Mouse (Mus musculus): ENCODE data around the gene Hist2h3c1.
"Not testable (repeated sequence)": the region's sequence is repeated elsewhere in the genome, so short reads cannot be mapped to it uniquely, and the experiment has no call there.

Gene Hist2h3c1

DNA sequence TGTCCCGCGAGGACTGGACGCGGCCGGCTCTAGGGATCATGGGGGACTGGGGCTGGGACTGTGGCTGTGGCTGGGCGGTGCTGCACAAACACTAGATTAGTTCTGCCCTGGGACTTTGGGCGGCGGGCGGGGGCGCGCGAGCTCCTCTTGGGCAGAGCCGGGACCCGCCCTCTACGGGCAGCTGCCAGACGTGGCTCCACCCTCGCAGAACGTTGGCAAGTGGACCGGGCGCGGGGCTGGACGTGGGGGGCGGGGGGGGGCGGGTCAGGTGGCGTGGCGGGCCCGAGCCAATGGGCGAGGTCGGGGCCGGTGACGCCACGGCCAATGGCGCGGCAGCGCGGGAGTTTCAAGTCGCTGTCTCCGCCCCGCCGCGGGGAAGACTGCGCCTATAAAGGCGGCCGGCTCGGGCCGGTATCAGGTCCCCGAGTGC is at the start of gene Hist2h3c1:
Hist2h3c1 (plus strand) TSS at position 259 of the 430 bp plus-strand sequence.
- not testable (repeated sequence) for DNase-seq

DNA sequence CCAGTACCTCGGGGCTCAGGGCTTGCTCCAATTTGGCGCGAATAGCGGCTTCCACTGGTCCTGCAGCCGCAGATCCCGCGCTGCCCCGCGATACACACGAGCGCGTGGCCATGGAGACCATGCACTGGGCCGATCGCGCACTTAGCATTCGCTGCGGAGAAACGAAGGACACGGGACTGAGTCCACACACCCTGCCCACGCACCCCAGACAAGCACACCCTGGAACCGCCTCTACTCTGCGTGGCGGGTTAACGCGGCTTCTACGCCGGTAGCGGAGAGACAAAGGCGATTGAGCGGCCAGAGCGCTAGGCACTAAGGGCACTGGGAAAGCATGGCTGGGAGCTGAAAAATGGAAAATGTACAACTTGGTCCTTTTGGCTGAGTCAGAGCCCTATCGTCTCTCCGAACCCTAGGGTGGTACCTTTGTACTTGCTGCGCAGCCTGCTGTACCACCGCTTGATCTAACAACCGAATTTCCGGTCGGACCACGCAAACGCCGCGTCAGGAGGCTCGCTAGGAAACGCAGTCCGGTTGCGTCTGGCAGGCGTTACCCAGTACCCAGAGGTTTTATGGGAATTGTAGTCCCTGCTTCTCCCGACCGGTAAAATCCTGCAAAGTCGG is 49.2 kb upstream of the Hist2h3c1 start:
- DNase-seq, result peak; percentile 91 to 96

DNA sequence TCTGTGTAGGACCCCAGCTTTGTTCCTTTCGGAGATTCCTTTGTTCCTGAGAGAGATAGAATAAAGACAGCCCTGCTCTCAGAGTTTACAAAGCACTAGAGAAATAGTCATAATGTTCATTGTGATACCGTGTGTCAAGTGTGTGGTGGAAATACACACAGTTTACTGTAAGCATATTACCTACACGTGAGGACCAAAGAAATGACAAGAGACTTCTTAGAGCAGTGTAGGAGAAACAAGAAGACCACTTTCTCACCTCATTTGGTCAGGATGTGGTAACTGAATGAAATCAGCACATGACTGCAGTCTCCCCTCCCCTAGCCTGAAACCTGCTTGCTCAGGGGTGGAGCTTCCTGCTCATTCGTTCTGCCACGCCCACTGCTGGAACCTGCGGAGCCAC is 48.3 kb upstream of the Hist2h3c1 start:
- peak in 1 of 2 experiments; percentile 42 for DNase-seq

DNA sequence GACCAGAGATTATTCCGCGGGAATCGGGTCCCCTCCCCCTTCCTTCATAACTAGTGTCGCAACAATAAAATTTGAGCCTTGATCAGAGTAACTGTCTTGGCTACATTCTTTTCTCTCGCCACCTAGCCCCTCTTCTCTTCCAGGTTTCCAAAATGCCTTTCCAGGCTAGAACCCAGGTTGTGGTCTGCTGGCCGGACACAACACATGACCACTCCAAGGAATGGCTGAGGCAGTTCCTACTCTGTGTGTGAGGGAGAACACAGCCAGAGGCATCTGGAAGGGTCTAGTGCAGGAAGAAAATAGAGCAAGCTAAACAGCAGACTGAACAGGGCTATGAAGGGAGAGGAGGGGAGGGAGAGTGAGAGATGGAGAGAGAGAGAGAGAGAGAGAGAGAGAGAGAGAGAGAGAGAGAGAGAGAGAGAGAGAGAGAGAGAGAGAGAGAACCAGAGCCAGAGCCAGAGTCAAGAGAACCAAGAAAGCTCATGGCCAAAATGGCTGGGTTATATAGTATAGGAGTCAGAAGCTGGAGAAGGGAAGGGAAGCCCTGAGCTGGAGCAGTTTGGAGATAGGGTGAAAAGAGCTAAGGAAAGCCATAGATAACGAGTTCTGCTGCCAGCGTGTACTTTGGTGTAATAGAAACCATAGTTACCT is 47.8 kb upstream of the Hist2h3c1 start:
- DNase-seq, result not testable (repeated sequence)

DNA sequence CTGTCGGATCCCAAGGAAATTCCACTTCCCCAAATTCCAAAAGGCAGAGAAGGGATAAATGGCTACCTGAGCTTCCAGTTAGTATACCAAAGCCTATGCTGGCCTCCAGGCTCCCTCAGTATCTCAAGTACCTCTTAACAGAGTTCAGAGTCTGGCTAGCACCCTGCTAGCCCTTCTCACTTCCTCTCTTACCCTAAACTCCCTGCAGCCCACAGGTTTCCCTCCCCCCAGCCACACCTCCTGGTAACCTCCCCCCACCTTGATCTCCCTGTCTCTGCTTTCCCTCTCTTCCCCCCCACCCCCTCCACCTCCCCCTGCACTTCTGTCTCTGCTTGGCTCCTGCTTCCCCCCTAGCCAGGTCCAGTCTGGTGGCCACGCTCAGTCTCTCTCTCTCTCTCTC is 46.8 kb upstream of the Hist2h3c1 start:
- no peak for DNase-seq

DNA sequence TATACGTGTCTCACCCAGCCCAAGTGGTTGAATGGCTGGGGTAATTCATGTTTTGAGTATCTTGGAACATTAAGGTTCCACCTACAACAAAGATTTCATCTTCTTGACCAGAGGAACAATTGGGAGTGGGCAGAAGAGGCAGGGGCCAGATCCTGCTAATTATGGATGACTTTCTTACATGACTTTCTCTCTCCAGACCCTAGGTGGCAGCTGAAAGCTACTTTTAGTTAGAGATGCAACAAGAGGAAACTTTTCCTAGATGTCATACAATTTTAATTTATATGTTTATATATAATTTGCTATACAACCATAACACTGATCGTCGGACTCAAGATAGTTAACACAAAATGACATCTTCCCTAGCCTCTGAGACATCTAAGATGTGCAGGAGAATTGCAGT is 38.7 kb upstream of the Hist2h3c1 start:
- DNase-seq, result no peak

DNA sequence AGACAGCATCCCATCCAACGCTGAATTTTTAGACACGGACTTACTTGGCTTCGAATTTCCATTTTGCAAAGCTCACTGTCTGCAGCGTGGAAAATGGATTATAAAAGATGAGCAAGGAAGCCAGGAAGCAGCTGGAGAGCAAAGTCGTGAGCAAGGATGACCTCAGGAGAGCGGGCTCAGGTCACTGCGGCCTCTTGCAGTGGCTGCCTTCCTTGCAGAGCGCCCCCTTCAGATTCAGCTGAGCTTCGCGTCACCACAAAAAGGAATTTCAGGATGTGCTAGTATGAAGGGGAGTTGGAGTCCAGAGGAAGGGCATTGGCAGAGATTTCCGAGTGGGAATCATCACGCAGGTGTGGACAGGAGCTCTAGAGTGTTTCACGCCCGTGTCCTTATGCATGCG is 37.2 kb upstream of the Hist2h3c1 start:
- peak in 1 of 2 experiments; percentile 36 for DNase-seq

DNA sequence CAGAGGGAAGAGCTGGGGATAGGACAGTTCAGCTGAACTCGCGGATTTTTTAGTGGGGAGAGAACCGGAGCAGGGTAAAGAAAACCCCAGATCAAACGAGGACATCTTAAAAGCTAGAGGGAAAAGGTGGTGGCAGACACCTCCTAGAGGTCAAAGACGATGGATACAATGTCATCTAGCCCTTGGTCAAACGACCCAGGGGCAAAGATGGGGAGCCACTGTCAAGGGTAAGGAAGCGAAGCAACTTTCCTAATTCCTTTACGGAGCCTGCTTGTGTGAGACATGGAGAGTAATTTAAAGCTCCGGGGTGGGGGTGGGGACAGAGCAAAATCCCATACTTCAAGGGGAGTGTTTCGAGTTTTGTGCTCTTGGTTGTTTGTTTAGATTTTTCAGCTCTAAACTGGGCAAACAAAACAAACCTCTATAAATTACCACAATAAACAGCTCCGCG is 27.3 kb upstream of the Hist2h3c1 start:
- DNase-seq, result peak in 1 of 2 experiments; percentile 21

DNA sequence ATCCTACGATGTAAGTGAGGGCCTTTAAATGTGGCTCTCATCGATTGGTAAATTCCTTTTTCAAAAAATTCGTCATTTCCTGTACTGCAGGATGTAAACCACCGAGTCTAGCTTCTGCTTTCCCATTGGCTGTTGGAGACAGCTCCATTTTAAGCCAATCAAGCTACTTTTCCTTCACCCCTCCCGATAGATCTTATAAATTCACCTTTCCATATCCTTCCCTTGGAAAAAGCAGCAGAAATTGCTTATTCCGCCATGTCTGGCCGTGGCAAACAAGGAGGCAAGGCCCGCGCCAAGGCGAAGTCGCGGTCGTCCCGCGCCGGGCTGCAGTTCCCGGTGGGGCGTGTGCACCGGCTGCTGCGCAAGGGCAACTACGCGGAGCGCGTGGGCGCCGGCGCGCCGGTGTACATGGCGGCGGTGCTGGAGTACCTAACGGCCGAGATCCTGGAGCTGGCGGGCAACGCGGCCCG is 26.8 kb upstream of the Hist2h3c1 start, which contains the start of the genes Bola1 and Hist2h2ab:
Bola1 (minus strand) TSS at position 49 of the 470 bp plus-strand sequence.
Hist2h2ab (plus strand) TSS at position 205 of the 470 bp plus-strand sequence.
- DNase-seq, result peak; percentile 63 to 83

DNA sequence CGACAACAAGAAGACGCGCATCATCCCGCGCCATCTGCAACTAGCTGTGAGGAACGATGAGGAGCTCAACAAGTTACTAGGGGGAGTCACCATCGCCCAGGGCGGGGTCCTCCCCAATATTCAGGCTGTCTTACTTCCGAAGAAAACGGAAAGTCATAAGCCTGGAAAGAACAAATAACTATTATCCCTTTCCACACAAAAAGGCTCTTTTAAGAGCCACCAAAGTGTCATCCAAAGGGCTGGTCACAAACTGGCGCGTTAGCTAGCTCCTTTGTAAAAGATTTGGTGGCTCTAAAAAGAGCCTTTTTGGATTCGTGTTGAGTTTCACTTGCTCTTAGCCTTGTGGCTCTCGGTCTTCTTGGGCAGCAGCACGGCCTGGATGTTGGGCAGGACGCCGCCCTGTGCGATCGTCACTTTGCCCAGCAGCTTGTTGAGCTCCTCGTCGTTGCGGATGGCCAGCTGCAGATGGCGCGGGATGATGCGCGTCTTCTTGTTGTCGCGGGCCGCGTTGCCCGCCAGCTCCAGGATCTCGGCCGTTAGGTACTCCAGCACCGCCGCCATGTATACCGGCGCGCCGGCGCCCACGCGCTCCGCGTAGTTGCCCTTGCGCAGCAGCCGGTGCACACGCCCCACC is 26.2 kb upstream of the Hist2h3c1 start:
- DNase-seq, result peak in 1 of 2 experiments; percentile 15

DNA sequence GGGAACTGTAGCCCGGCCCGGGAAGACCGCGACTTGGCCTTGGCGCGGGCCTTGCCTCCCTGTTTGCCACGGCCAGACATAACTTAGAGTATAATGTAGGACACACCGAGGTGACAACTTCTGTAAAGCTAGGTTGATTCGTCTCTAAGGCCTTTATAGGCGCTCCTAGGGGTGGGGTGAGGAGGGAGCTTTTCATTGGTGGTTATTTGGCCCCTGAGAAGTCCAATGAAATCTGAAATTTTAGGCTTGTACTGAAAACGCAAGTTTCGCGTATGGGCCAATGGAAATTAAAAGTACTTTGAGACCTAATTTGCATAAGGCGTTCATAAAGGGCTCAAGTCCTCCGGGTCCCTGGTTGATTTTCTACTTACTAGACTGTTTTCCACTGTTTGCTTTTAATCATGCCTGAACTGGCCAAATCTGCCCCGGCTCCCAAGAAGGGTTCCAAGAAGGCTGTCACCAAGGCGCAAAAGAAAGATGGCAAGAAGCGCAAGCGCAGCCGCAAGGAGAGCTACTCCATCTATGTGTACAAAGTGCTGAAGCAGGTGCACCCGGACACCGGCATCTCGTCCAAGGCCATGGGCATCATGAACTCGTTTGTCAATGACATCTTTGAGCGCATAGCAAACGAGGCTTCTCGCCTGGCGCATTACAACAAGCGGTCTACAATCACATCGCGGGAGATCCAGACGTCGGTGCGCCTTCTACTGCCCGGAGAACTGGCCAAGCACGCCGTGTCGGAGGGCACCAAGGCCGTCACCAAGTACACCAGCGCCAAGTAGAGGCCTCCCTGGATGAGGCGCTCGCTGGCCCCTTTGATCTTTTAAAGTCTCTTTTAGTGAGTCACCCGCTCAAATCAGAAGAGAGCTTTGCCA is 25.5 kb upstream of the Hist2h3c1 start, which contains the start of the genes Hist2h2ac and Hist2h2be:
Hist2h2ac (minus strand) TSS at position 116 of the 875 bp plus-strand sequence.
Hist2h2be (plus strand) TSS at position 355 of the 875 bp plus-strand sequence.
- DNase-seq, result peak; percentile 85 to 91

DNA sequence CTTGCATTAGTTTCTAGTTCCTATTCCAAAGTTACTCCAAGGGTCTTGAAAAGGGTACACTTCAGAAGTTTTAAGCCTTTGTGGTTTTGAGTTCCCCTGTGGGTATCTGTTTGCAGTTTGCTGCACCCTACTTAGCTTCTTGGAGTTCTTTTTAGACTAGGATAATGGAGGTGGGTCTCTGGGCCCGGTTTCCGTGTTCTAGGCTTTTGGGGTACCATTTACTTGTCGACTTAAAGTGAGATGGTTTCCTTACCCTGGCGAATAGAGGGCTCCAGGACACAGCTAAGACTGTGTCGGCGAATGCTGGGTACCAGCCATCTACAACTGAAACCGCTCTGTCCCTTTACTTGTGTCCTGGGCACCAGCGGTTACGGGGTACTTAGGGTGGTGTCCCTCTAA is 24.8 kb upstream of the Hist2h3c1 start:
- no peak for DNase-seq

DNA sequence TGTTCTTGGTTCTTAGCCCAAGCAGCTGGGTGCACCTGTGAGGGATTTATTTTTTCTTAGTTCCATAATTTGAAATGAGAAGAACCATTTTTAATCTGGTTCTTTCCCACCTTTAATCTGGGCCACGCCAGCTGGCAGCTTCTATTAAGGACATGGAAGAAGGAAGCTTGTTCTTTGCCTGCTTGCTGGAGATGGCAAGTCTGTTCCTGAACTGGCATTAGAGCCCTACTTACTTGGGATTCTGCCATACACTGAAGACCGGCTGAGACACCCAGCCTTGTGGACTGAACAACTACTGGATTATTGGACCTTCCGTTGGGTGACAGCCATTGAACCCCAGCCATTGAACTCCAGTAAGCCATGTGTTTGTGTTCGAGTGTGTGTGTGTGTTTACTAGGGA is 23.7 kb upstream of the Hist2h3c1 start:
- no peak for DNase-seq

DNA sequence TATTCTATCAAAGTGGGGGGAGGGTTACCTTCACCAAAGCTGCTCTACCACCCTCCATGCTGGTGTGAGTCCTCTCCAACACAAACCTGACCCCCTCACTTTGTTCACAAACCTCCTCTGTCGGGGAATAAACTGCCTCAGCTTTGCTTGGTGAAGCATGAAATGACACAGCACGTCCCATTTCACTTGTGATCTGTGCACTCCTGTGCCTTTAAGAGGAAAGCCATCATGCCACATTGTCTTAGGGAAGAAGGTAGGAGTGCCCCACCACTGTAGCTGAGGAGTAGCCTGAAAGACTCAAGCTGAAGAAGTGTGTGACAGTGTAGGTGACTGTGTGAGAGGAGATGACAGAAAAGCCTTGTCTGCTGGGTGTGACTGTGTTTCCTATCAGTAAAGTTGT is 21.1 kb upstream of the Hist2h3c1 start:
- DNase-seq, result no peak

DNA sequence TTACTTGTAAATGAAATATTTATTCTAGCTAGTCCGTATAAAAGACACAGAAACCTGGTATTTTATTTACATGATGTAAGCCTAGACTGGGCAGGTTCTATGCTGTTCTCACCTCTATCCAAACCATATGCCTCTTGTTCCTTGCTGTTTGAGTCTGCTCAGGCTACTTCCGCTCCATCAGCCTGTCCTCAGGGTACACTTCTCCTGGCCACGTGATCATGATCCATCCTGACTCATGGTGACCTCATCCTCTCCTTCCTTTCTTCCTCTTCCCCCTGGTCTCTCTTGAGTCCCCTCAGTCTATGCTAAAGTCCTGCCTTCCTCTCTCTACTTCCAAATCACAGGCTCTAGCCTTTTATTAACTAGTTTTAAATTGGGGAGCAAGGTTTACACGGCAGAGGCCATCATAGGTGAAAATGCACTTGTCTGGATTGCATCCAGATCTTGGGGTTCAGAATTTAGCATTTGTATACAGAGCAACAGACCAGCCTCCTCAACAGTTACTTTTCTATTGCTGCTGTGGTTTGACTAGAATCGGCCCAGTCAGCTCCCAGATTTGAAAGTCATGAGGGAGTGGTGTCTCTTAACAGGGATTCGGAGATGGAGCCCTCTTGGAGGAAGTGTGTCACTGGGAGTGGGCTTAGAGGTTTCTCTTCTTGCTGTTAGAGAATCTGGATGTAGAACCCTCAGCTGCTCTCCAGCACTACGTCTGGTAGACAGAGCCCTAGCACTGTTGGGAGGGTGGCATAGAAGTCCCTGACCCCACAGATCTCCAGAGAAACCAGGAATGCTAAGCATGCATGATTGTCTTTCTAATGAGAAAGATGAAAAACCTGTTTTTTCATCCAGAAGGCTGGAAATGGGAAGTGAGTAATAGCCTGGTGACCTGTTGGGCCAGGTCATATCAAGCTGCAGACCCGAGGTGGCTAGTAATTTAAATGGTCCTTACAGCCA is 19.5 kb upstream of the Hist2h3c1 start:
- DNase-seq, result no peak

DNA sequence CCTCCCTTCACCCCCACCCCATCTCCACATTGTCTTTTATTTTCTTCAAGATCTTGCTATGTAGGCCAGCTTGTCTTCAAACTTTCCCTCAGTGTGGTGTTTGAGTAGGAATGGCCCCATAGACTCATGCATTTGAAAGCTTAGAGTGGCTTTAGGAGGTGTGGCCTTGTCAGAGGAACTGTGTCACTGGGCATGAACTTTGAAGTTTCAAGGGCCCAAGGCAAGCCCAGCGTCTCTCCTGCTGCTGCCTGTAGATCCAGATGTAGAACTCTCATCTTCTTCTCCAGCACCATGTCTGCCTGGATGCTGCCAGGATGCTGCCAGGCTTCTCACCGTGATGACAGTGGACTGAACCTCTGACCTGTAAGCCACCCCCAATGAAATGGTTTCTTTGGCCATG is 17.7 kb upstream of the Hist2h3c1 start:
- no peak for DNase-seq

DNA sequence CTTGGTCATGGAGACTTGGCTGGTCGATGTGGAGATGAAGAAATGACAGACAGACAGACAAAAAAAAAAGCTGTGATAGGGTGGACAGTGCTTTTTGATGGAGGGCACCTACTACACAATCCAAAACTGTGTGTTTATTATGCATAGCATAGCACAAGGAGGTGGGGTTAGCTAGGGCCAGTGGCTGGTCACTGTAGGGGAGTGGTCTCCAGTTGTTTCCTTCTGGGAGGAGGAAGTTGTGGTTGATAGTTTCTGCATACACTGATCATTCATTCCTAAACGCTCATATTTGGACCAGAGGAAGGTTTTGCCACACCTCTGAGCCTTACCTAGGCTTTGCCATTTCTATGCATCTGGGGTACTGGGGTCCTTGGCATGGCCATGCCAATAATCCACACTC is 16.1 kb upstream of the Hist2h3c1 start:
- no peak for DNase-seq

DNA sequence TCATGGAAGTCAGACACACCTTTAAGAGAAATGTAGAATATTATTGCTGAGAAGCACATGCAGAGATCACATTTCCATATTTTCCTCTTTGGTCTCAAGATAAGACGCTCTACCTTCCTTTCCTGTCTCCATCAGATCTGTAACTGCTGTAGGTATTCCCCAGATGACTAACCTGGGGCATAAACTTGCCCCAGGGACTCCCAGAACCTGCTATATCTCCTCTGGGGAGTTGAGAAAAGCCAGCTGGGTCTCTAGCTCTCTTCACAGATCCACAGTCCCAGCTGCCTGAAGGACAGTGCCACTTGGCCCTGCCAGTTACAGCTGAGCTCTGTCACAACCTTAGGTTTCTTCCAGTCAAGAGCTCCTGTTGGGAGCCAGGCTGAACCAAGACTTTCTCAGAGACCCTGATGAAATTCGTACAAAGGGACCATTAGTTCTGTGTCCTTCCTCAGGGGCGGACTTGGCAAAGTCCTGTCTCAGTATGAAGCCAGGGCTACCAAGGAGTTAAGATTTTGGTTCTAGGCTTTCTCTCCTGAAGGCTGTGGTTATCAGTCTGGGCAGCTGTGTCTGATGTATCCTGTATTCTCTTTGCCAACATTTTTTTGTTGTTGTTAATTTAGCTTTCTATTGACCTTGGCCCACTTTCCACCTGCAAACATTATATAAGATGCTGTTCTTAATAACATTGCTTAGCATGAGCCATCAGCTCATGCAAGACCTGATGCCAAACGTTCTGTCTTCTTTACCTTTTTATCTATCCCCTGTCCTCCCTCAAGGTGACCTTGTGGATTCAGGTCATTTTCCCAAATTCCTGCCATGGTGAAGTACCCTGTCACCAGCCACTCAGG is 15.4 kb upstream of the Hist2h3c1 start:
- DNase-seq, result no peak

DNA sequence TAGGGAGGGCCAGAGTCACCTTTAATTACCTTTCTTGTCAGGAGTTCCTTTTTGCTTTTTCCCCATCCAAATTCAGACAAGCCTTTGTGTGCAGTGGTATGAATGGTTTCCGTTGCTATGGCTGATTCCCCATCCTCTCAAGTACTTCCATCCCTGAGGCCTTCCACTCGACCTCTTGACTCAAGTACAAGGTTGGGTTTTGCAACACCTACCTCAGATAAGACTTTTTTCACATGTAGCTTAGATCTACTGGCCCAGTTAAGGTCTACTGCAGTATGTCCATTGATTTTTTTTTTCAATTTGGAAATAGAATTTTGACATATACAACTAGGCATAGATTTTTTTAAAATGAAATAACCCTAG is 14.7 kb upstream of the Hist2h3c1 start:
- no peak for DNase-seq

DNA sequence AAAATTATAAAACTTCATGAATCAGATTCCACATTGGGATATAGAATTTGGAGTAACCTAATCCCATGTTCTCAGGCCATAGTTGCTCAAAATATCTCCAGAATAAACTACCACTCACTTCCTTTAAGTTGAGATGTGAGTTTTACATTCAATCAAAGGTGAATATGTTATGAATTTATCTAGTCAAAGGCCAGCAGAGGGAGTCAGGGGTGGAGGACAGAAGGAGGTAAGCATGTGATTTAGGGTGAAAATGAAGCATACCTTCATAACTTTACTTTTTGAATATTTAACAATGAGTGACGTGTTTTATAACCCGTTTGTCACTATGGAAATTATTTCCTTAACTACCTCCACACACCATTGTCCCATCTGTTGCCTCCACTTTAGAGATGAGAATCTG is 11.6 kb upstream of the Hist2h3c1 start:
- DNase-seq, result no peak

All from kidney, postnatal 25 days (tissue).